ENCODE assay signal across 8 mouse cellular contexts in the genomic region with DNA sequence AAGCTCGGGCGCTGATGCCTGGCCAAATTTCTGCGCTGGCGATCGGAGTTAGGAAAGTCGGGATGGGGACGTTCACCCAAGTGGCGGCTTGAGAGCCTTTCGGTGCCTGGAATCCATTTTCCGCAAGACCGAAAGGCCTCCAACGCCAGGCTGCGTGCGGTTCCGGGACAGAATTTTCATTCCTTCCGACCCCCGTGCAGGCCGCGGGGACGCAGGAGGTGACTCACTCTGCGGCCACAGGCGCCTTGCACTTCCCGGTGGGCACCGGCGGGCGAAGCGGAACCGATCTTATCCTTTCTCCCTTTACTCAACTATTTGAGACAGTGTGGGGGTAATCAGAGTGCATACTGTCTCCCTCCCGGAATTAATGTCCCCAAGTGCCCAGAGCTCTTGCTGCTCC. TPM values are rescaled to one million over a fixed set of nuclear protein-coding genes. Genes with fewer than 3 reads are reported as not detected.
DNase-seq lines count a peak whose midpoint lies in the region; ATAC-seq and TF ChIP-seq lines count a peak whose summit lies in the region.

No protein-coding gene starts in this region.

- no peak for ATAC-seq in forebrain, embryonic 14.5 days

- no peaks in the 10 kb centered on the region for H3K36me3 ChIP-seq in forebrain, embryonic 14.5 days (ENCODE audit: control insufficient read depth, insufficient read depth, low read length)
- H3K36me3 ChIP-seq in midbrain, embryonic 10.5 days: no peaks in the 10 kb centered on the region

- no peak overlapping the region for H3K27ac ChIP-seq in forebrain, embryonic 14.5 days (ENCODE audit: low read depth, low read length)
- H3K27ac ChIP-seq in midbrain, embryonic 10.5 days (replicated peaks): peak overlapping the region; percentile 89

- H3K9me3 ChIP-seq in forebrain, embryonic 14.5 days (replicated peaks; ENCODE audit: control insufficient read depth, low read length): no peaks in the 10 kb centered on the region
- H3K9me3 ChIP-seq in midbrain, embryonic 10.5 days (replicated peaks): no peaks in the 10 kb centered on the region

- peaks cover 72% of the 10 kb centered on the region for H3K27me3 ChIP-seq in forebrain, embryonic 14.5 days (replicated peaks; ENCODE audit: control insufficient read depth, insufficient read depth, low read length)
- peaks cover 87% of the 10 kb centered on the region for H3K27me3 ChIP-seq in midbrain, embryonic 10.5 days (ENCODE audit: low read depth, poor library complexity, severe bottlenecking)

- H3K4me1 ChIP-seq in lung, adult 2 months (ENCODE audit: control insufficient read depth, insufficient read depth, low read length): peaks cover 8% of the 10 kb centered on the region; the same call in 1 of the 2 replicates
- peaks cover 13% of the 10 kb centered on the region; the same call in 1 of the 2 replicates for H3K4me1 ChIP-seq in forebrain, embryonic 14.5 days (ENCODE audit: control insufficient read depth, insufficient read depth, low read length)
- H3K4me1 ChIP-seq in midbrain, embryonic 10.5 days: peaks cover 67% of the 10 kb centered on the region

- 0 out of 2 replicates have a peak overlapping the region, but pooled peaks have one; percentile 8 for H3K9ac ChIP-seq in forebrain, embryonic 14.5 days (ENCODE audit: low read length)

- H3K4me2 ChIP-seq in forebrain, embryonic 14.5 days (ENCODE audit: low read length): peak overlapping the region; percentile 90

- intact Hi-C loops in left cerebral cortex, postnatal 14 days (cut with DNase I): loop anchor here (5.0 kb wide), 4 partner anchors 521 to 1044 kb away; no protein-coding TSS in a partner anchor

- peak; percentile 43 for DNase-seq in lung, adult 2 months
- no peak for DNase-seq in lung, postnatal 25 days (ENCODE audit: low spot score)
- DNase-seq in forebrain, embryonic 14.5 days (ENCODE audit: low spot score): no peak
- DNase-seq in kidney, postnatal 10 days: peak; percentile 41
- peak; percentile 63 for DNase-seq in midbrain, embryonic 10.5 days (ENCODE audit: low spot score)
- no peak for DNase-seq in left cerebral cortex, postnatal 14 days (ENCODE audit: low spot score in 2 of 2)
- no peak for DNase-seq in left cerebral cortex, adult 8-10 months (ENCODE audit: low spot score in 2 of 2)
- DNase-seq in spleen, adult 18-20 months: no peak

- TF ChIP-seq CTCF in lung, adult 2 months (IDR thresholded peaks at IDR 0.05; ENCODE audit: insufficient read depth, low read length): no peak

- TF ChIP-seq POLR2A in lung, adult 2 months (IDR thresholded peaks at IDR 0.05; ENCODE audit: borderline replicate concordance, extremely low read depth, low read depth, low read length): no peak

- WGBS in lung, adult 2 months: 4% methylated on average over 29 of the region's 29 CpGs
- under 1% methylated on average over 29 of the region's 29 CpGs for WGBS in forebrain, embryonic 14.5 days
- 1% methylated on average over 29 of the region's 29 CpGs for WGBS in midbrain, embryonic 10.5 days

- H3K4me3 ChIP-seq in lung, adult 2 months (replicated peaks; ENCODE audit: extremely low read depth, low read depth, low read length): no peak overlapping the region
- H3K4me3 ChIP-seq in forebrain, embryonic 14.5 days (ENCODE audit: low read depth, low read length): peak overlapping the region; percentile 16
- peak overlapping the region; percentile 88 for H3K4me3 ChIP-seq in midbrain, embryonic 10.5 days

RNA-seq across cellular contexts. Expression of gene Hs3st3b1, which starts 1.3 kb away (rescaled TPM):
- 5.5 and 6.3 TPM in 2 replicates for polyA plus RNA-seq in lung, adult 2 months (2012; rRNA removed)
- 3.3 and 3.9 TPM in 2 replicates for polyA plus RNA-seq in forebrain, embryonic 14.5 days (2014; fragmentation: Nextera tagmentation; extraction: Ambion mirVana)
- polyA plus RNA-seq in midbrain, embryonic 10.5 days (2016; fragmentation: Nextera tagmentation; extraction: Ambion mirVana): 15.6 and 19.4 TPM in 2 replicates
- 1 to 10 TPM in 1 of 2 experiments, under 1 TPM in 1; 0.87 to 1.3 TPM for total RNA-seq in left cerebral cortex, postnatal 14 days (2021)
- total RNA-seq in left cerebral cortex, adult 8-10 months (2022): 1 to 10 TPM; 1.7 to 2.2 (median 1.8) TPM

Comparison
In these comparisons a context has a peak if more than half of its experiments do, and no peak if none do; other contexts are left out.
1. DNase-seq: peak in lung, adult 2 months (single experiment), kidney, postnatal 10 days (single experiment) and midbrain, embryonic 10.5 days (single experiment); none in lung, postnatal 25 days (single experiment), forebrain, embryonic 14.5 days (single experiment), left cerebral cortex, postnatal 14 days (0 of 2), left cerebral cortex, adult 8-10 months (0 of 2) and spleen, adult 18-20 months (0 of 2).